Mouse (Mus musculus) cerebellum, postnatal 4 days (tissue): ENCODE results near the gene Gipc3.
A peak's percentile ranks its signal among the peaks of the same experiment; 100 is the strongest.

Source experiments
- DNase-seq, 2 experiments: peaks; one replicate each; pipeline ENCODE4 v3.0.0; 2022; ENCODE audit warnings: low spot score in 2 of 2, mixed read lengths in 1 of 2

The Gipc3 gene

GRCm38 (mm10) chr10:81346453-81347067 lies 3.5 kb upstream of the Gipc3 start:
- peak in 1 of 2 experiments; percentile 54 for DNase-seq

DNA sequence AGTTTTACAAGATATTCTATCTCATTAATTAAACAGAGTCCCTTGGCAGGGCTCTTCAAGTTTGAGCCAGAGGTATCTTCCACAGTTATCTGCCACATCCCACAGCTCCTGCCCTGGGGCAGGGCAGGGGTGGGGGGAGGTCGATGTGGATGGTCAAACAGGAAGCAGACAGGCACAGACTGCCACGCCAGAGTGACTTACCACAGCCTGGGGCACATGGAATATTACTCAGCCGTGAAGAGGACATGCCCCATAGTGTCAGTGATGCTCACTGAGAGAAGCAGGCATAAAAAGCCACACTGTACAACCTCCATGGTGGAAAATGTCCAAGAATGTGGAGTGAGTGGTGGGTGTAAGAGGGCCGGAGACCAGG lies 2.1 kb upstream of the Gipc3 start:
- no peak for DNase-seq

- DNase-seq = no peak
These were observed 1.5 kb upstream of the Gipc3 start for GRCm38 (mm10) chr10:81344421-81345161.

GRCm38 (mm10) chr10:81341333-81341949 lies 1.6 kb downstream of the Gipc3 start:
- DNase-seq = peak in 1 of 2 experiments; percentile 78

DNA sequence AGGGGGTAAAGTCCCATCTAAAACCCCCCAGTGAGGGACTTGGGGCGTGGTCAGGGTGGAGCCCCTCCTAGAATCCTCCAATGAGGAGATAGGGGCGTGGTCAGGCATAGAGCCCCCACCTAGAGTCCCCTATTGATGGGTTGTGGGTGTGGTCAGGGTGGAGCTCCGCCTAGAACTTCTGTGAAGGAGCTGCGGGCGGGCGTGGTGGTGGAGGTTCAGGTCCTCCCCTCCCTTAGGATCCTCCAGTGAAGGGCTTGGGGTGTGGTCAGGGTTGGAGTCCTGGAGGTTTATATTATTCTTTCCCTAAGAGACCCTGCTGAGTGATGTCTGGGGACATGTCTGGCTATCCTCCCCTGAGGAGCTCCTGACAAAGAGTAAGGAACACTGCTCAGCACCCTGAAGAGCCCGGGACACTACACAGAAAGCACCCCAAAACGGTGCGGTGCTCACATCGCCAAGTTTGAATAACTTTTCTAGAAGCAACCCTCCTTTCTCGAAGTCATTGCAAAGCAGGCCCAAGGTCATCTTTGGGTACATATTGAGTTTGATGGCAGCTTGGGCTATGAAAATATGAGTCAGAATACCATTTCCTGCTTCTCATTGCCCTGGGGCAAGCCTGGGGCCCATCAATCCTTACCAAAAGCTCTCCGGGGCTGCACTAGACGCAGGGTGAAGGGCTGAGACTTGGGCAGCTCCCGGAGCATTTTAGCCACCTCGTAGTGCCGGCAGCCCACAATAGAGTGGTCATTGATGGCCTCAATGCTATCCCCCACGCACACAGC lies 2.3 kb downstream of the Gipc3 start:
- no peak for DNase-seq

- DNase-seq = no peak
These were observed 6.5 kb downstream of the Gipc3 start for GRCm38 (mm10) chr10:81336558-81336957.

- DNase-seq = no peak
These were observed 7.4 kb downstream of the Gipc3 start for GRCm38 (mm10) chr10:81335393-81336340.

DNA sequence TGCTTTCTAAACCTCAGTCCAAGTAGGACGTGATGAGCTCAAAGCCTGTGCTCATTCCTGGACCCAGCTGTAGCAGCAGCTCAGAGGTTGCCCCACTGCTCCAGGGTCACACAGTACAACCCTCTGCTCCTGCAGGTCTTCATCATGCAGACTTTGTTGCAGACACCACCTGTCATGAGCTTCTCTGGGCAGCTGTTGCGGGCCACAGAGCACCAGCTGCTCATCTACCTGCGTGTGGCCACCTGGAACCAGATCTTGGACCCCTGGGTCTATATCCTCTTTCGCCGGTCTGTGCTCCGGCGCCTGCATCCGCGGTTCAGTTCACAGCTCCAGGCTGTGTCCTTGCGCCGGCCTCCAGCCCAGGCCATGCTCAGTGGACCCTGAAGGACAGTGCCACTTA lies 8.7 kb downstream of the Gipc3 start:
- no peak for DNase-seq

GRCm38 (mm10) chr10:81332277-81332676 lies 10.8 kb downstream of the Gipc3 start:
- DNase-seq = no peak

- DNase-seq = no peak
These were observed 13.1 kb downstream of the Gipc3 start for GRCm38 (mm10) chr10:81330007-81330406.

DNA sequence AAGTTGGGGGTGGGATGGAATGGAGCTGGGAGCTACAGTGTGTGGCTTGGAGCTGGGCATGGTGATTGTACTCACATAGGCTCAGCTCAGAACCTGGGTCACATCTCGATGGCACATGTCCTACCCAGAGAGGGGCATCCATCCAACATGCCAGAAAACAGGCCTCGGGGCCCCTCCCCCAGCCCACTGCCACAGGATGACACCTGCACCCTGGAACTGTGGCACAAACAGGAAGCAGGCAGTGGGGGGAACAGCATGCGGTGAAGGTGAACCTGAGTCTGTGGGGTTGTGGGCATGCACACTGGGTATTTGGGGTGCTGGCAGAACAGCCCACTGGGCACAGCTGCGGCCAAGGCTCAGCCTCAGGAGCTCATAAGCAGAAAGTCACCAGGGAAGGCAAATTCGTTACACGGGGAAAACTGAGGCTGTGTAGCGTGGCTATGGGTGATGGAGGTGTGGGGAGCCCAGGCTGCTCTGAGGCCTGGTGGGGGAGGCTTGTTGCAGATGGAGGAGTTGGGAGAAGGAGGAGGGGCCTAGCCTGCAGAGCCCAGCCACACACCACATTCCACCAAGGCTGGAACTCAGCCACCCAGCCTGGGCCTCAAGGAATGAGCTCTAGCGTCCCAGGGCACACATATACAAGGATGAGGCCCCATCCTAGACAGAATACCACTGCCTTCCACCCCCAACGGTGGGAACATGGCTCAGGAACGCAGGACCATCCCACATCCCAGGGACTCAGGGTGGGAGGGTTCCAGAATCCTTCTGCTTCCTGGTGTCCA lies 13.7 kb downstream of the Gipc3 start:
- DNase-seq = no peak

DNA sequence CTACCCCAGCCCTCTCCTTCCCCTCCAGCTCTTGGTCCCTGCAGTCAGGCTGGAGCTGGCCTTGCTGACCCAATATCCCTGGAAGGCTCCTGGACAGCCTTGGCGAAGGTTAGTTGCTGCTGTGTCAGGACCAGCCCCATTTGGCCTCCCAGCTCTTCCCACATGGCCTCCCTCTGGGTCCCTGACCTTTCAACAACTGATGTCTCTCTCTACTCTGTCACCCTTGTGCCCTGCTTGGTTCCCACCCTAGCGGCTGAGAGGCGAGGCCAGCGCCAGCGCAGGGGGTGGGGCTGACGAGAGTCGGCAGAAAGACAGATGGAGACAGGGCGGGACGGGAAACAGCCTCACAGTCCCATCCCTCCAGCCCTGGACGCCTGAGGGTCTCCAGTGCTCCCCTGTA lies 14.7 kb downstream of the Gipc3 start, which contains the start of gene Tbxa2r:
Gene Tbxa2r, plus strand, starts transcription at position 346 of the 400 bp plus-strand sequence.
- DNase-seq = no peak

GRCm38 (mm10) chr10:81327959-81328358 lies 15.1 kb downstream of the Gipc3 start:
- no peak for DNase-seq

DNA sequence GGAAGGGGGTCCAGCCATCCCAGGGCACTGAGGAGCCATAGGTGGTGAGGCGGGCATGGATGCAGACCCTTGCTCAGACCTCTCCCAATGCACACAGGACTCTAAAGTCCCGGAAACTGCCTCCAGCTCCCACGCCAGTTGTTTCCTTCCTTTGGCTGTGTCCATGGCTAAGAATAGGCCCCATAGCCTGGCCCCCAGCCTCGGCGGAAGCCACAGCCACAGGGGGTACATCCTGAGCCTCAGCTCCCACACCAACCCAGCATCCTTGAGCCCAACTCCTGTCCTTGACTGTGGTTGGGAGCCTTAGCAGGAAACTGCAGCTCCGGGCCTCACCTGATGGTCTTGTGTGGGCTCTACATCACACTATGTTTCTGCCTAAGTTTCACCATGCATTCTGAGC lies 16.2 kb downstream of the Gipc3 start:
- no peak for DNase-seq

DNA sequence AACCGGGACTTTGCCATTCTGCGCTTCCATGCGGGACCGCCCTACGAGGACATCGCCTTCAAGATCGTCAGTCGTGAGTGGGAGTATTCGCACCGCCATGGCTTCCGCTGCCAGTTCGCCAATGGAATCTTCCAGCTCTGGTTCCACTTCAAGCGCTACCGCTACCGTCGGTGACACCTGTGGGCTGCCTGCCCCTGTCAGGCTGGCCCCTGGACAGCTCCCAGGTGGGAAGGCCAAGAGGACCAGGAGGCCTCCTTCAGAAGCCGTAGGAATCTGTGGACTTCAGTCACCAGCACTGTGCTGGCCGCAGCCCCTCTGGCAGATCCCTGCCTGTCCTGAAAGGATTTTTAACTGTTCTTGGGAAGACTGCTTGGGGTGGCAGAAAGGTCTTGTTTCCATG lies 17.3 kb downstream of the Gipc3 start:
- no peak for DNase-seq

- DNase-seq = no peak
These were observed 17.9 kb downstream of the Gipc3 start for GRCm38 (mm10) chr10:81325176-81325575.

DNA sequence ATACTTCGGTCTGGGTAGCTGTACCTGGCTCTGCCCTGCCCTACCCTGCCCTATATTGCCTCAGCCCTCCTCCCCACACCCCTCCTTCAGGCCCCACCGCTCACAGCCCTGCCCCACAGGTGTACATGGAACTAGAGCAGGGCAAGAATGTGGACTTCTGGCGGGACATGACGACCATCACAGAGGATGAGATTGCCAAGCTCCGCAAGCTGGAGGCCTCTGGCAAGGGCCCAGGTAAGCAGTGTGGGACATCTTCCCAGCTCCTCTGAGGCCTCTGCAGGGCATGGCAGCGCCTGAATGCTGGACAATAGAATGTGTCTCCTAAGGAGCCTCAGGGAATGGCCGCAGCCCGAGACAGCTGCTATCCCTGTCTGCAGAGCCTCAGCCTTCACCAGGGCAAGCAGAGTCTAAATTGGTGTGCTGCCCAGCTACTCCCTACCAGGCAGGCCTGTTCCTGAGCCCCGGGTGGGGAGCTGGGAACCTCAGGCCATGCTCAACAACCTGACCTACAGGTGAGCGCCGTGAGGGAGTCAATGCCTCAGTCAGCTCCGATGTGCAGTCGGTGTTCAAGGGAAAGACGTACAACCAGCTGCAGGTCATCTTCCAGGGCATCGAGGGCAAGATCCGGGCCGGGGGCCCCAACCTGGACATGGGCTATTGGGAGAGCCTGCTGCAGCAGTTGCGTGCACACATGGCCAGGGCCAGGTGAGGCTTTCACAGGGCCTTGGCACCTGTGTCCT lies 19.1 kb downstream of the Gipc3 start:
- DNase-seq = no peak

GRCm38 (mm10) chr10:81323141-81323775 lies 19.8 kb downstream of the Gipc3 start:
- no peak for DNase-seq

DNA sequence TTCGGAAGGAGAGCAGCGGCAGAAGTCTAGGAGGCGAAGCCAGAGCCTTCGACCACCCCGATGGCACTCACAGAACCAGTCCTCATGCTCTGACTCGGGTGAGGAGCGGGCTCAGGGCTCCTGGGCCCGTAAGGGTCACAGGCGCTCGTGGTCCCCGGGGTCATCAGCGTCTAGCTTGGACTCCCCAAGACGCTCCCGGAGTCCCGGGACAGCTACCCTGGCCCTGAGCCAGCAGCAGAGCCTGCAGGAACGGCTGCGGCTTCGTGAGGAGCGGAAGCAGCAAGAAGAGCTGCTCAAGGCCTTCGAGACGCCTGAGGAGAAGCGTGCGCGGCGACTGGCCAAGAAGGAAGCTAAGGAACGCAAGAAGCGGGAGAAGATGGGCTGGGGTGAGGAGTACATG lies 20.6 kb downstream of the Gipc3 start:
- no peak for DNase-seq
